Mouse (Mus musculus): ENCODE measurements around the gene Kansl1.
"Not testable (repeated sequence)": the region's sequence is repeated elsewhere in the genome, so short reads cannot be mapped to it uniquely, and the experiment has no call there.

Kansl1 gene

DNA sequence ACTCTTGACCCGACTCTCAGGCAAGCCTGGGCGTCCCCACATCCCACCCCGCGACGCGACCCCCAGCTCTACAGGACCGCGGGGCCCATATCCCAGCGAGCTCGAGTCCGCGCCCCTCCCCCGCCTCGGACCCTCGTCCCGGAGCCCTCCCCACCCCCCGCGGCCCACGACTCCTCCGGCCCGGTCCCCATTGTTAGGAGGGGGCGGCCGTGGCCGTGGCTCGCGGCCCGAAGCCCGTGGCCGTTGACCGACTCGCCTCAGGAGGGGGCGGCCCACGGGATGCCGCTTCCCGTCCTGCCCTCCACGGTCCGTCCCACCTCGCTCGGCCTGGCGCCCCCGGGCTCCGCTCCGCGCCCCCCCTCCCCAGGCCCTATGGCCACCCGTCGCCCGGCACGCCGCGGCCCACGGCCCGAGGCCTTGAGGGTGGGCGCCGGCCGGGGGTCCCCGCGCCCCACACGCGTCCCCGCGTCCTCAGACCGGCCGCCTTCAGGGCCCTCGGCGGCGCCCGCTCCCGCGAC lies at the start of gene Kansl1:
Gene Kansl1, minus strand, starts transcription at position 111 of the 518 bp plus-strand sequence.
- DNase-seq (ENCODE audit: low spot score in 2 of 2) = no peak

DNA sequence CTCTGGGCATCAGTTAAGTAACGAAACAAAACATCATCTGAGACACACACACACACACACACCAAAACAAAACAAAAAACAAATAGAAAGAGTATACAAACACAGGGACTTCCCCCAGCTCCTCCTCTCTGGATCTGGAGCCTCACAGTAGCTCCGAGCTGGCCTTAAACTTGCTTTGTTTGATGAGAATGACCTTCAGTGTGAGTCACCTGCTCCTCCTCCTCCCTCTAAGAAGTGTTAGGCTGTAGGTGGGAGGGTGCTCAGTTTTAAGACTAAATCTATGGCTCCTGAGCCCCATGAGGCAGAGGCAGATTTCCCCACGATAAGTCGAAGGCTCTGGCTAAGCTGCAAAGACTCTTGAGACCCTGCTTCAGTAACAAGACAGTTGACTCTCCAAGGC lies 43.8 kb upstream of the Kansl1 start:
- no peak for DNase-seq (ENCODE audit: low spot score in 2 of 2)

DNA sequence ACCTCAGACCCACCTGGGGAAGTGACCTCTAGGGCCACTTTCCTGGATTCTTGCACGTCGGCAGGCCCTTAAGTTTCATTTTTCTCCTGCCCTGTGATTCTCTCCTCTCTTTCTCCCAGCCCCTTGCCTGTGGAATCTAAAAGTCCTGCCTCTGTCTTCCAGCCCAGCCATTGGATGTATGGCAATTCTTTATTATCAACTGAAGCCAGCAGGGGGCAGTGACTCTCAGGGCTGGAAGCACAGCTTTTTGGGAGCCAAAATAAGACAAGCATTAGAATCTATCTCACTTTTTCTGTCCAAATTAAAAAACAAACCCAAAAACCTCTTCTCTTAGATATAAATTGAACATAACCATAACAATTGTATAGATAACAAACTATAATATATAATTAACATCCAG lies 41.9 kb upstream of the Kansl1 start:
- DNase-seq (ENCODE audit: low spot score in 2 of 2) = no peak

DNA sequence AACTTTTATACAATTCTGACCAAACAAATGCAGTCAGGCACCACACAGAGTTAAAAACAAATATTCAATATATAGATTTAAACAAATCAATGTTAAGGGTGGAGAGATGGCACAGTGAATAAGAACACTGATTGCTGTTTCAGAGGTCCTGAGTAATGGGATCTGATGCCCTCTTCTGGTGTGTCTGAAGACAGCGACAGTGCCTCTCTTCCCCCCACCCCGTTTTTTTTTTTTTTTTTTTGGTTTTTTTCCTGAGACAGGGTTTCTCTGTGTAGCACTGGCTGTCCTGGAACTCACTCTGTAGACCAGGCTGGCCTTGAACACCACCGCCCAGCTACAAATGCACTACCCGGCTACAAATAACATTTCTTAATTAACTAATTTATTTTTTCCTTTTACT lies 39.8 kb upstream of the Kansl1 start:
- no peak for DNase-seq (ENCODE audit: low spot score in 2 of 2)

DNA sequence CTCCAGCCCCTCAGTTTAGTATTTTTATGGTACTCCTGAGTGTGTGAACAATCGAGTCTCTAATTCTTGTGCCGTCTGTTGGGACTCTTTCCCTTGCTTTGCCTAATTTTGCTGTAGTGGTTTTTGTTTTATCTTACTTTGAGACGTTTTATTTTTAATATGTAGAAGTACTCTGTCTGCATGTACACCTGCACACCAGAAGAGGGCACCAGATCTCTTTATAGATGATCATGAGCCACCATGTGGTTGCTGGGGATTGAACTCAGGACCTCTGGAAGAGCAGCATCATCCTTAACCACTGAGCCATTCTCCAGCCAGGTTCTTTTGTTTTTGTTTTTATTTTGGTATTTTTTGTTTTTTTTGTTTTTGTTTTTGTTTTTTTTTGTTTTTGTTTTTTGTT lies 19.6 kb upstream of the Kansl1 start:
- no peak for DNase-seq (ENCODE audit: low spot score in 2 of 2)

DNA sequence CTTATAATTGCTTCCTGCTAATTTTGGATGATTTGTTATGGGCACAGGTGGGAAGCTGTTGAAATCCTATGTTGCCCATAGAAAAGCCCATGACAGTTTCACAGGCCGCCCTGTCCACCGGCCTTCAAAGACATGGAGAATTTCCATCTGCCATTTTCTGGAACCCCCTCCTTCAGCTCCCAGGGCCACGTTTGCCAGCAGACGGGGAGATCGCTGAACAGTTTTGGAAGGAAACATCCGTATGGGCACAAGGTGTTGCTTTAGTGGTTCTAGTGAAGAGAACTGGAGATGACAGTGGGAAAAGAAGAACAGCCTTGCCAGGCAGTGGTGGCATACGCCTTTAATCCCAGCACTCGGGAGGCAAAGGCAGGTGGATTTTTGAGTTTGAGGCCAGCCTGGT lies 13.3 kb upstream of the Kansl1 start:
- DNase-seq (ENCODE audit: low spot score in 2 of 2) = no peak

DNA sequence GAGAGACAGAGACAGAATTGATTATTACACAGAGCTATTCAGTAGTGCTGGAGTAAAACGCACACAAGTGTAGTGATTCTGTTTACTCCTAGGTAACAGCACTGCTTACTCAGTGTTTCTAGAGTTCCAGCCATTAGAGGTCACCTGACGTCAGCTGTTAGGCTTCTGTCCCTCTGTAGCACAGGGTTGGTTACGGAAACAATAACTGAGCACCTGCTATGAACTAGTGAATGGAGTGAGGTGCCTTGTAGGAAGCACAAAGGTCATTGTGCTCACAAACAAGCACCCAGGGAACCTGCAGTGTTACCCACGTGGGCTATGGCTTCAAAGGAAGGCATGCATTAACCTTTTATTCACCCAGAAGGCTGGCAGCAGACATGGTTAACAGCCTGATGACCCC lies 10.8 kb upstream of the Kansl1 start:
- DNase-seq (ENCODE audit: low spot score in 2 of 2) = no peak

DNA sequence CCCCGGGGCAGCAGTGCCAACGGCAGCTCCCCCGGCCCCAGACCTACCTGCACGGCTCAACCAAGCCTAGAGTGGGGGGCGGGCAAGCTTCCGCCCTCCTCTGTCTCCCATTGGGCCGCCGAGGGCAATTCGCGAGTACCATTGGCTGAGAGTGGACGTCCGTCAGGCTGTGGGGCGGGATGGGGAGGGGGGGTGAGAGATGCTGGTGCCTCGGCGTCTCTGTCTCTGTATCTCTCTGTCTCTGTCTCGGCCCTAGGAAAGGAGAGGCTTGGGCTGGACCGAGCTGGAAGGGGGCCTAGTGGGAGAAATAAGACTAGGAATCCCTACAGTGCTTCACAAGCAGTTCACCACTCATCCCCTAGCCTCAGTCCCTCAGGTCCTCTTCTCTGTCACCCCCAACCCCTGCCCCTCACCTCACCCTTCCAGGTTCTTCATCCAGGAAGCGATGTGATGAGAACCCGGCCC lies 742 bp upstream of the Kansl1 start:
- peak; percentile 87 to 90 for DNase-seq (ENCODE audit: low spot score in 2 of 2)

DNA sequence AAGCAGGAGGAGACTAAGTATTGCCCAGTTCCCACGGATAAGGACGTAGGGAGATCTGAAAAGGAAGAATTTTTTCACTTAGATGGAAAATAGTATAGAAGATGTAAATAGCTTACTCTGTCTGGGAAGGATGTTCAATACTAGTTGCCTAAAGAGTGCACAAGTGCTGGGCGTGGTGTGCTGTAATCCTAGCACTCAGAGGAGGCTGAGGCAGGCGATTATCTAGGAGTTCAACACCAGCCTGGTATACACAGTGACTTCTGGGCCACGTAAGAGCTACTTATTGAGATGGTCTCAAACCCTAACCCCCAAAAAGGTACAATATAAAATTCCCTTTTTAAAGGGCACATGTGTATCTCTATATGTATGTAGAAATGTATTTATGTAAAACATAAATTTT lies 963 bp downstream of the Kansl1 start:
- DNase-seq (ENCODE audit: low spot score in 2 of 2) = no peak

DNA sequence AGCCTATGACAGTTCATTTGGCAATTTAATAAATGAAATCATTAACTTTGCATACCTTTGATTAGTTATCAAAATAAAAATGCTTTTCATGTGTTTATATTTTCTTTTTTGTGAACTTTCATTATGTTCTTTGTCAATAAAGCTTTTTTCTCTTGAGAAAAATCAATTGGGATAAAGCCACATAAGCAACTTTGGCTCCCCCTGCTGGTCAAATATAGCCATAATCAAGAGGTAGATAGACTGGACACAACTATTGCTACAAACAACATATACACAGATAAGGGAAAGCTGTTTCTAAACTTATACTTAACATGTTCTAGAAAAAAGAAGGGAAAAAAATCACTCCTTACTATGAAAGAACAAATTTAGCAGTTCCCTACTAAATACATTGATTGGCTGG lies 7.1 kb downstream of the Kansl1 start:
- no peak for DNase-seq (ENCODE audit: low spot score in 2 of 2)

DNA sequence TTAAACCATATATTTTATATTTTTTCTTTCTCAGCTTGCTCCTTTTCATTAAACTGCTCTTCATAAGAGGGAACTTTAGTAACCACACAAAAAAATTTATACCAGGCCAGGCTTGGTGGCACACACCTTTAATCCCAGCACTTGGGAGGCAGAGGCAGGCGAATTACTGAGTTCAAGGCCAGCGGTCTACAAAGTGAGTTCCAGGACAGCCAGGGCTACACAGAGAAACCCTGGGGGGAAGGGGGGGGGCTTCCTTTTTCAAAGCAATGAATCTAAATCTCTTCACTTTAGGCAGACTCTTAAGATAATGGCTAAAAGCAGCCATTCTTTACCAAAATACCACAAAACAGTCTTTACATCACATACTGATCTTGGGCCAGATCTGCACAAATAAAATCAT lies 9.0 kb downstream of the Kansl1 start:
- DNase-seq (ENCODE audit: low spot score in 2 of 2) = no peak

DNA sequence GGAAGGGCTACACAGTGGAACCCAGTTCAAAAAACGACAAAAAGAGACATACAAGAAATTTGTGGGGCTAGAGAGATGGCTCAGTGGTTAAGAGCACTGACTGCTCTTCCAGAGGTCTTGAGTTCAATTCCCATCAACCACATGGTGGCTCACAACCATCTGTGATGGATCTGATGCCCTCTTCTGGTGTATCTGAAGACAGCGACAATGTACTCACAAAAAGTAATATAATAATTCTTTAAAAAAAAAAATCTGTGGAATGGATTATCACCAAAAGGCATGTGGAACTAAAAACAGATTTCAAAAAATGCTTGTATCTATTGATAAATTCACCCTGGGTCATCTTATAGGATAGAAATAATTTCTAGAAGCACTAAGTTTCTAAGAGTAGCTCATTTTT lies 10.2 kb downstream of the Kansl1 start:
- no peak for DNase-seq (ENCODE audit: low spot score in 2 of 2)

DNA sequence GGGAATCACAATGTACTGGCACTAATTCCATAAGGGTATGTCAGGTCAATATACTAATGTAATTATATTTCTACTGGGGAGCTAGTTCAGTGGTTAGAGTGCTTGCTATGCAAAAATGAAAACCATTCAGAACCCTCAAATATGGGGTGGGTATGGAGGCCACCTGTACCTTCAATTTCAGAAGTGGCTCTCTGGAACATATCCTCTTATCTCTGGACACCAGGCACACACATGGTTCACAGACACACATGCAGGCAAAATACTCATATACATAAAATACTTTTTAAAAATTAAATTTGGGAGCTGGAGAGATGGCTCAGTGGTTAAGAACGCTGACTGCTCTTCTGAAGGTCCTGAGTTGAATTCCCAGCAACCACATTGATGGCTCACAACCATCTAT lies 16.0 kb downstream of the Kansl1 start:
- no peak for DNase-seq (ENCODE audit: low spot score in 2 of 2)

DNA sequence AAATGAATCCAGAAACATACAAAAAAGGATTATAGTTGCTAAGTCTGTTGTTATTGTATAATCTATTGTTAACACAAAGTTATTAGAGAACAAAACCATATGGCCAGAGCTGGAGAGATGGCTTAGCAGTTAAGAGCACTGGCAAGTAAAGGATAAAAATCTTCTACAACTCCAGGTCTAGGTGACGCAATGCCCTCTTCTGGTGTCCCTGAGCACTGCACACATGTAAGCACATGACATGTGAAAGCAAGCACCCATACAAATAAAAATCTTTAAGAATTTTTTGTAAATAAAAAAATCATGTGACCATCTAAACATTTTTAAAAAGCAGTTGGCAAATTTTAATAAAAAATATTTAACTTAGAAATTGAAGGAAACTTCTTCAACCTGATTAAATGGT lies 17.4 kb downstream of the Kansl1 start:
- no peak for DNase-seq (ENCODE audit: low spot score in 2 of 2)

DNA sequence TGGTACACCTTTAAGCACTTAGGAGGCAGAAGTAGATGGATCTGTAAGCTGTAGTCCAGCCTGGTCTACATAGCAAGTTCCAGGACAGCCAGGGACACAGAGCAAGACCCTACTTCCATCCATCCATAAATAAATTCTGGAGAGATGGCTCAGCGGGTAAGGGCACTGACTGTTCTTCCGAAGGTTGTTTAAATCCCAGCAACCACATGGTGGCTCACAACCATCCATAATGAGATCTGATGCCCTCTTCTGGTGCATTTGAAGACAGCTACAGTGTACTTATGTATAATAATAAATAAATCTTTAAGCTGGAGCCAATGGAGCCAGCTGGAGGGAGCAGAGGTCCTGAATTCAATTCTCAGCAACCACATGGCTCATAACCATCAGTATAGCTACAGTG lies 20.2 kb downstream of the Kansl1 start:
- not testable (repeated sequence) for DNase-seq (ENCODE audit: low spot score in 2 of 2)

DNA sequence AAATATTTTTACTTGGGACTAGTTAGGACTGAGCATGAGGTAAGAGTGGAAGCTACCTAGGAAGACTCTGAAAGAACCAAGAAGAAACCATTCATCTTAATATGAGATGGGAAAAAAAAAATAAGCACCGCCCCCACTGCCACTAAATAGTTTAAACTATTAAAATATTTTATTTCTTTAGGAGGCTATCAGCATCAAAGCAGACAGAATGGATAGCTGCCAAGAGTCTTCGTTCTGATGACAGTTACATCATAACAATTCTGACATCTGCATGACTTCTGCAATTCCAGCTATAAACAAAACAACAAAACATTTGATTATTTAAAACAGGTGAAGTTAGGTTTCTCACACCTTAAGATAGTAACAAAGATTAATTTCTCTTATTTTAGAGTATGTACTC lies 23.1 kb downstream of the Kansl1 start:
- DNase-seq (ENCODE audit: low spot score in 2 of 2) = no peak

DNA sequence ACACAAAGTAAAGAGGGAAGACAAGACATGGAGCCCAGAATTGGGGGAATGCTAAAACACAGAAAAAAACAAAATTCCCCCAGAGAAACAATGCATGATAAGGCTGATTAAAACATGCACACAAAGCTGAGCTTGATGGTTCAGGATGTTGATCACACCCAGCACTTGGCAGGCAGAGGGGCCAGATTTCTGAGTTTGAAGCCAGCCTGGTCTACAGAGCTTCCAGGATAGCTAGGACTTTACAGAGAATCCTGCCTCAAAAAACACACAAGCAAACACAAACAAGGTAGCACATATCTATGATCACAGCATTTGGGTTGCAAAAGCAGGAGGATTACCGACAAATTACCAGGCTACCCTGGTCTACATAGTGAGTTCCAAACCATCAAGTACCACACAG lies 23.6 kb downstream of the Kansl1 start:
- DNase-seq (ENCODE audit: low spot score in 2 of 2) = no peak

DNA sequence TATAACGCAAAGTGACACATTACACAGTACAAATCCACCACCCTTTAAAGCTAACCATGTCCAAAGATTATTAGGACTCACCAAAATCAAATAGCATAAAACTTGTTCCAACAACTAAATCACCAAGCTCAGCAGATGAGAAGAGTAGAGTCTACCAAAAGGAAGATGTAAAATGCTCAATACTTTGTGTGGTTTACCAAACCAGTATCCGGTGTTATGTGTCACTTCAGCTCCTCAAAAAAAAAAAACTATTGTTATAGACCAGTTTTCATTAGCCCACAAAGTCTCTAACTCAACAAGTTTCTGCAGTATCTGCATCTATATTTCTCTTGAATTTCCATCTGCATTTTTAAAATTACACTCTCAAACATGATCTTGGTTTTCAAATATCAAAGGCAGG lies 25.3 kb downstream of the Kansl1 start:
- DNase-seq (ENCODE audit: low spot score in 2 of 2) = no peak

DNA sequence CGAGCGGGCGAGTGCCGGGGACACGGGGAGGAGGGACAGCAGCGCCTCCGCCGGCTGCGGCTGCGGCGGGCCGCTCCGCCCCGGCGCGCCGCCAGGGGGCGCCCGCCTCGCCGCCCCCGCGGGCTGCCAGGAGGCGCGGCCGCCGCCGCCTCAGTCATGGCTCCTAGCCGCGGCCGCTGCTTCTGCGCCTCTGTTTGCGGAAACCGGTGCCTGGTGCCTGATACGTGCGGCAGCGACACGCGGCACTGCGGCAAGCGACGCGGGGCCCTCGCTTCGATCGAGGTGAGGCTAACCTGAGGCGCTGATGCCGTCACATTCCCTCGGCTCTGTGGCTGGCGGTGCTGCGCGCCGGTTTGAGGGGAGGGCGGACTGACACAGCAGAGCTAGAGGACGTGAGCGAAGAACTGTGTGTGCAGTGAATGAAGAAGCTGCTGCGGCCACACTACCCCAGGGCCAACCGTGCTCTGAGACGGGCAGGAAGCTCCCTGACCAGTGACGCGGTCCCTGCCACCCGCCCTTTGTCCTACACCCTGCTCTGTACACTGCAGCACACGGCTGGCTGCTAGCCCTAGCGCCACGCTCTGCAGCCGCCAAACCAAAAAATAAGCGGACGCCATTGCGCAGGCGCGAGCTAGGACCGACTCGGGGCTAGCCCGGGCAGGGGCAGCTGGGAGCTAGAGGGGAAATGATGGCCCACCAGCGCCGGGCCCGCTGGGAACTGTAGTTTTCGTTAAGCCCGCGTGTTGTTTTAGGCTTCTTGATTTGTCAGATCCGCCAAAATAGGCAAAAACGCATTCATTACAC lies 26.1 kb downstream of the Kansl1 start:
- DNase-seq (ENCODE audit: low spot score in 2 of 2) = peak; percentile 91 to 92

DNA sequence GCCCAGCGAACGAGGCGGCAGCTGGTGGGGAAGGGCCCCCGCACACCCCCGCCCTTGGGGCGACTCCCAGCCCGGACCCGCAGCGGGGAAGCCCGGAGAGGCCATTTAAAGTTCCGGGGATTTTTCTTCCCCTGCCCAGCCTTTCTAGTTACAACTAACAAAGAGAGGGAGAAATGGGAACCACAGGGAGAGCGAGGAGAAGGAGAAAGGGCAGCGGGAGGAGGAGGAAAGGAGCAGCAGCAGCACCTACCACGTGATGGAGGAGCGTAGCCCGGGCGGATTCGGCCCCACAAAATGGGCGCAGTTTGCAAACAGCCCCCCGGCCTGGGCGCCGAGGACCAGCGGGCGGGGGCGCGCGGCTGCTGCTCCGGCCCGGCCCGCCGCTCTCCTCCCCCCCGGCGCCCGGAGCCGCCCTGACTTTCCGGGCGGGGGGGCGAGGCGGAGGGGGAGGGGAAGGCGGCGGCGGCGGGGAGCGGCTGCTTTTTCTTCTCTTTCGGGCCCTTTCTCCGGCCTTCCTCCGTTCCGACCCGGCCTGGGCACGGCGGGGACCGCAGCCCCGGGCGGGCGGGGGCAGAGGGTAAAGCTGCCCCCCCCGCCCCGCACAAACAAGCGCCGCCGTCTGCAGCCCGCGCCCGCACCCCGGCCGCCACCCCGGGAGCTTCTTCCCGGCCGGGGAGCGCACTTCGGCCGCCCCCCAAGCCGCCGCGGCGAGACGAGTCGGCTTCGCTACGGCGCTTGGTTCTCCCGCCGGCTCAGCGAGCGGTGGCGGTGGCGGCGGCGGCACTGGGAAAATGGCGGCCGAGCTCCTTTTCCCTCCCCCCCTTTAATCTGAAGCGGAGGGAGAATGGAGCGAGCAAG lies 27.0 kb downstream of the Kansl1 start:
- DNase-seq (ENCODE audit: low spot score in 2 of 2) = peak; percentile 70 to 85

DNA sequence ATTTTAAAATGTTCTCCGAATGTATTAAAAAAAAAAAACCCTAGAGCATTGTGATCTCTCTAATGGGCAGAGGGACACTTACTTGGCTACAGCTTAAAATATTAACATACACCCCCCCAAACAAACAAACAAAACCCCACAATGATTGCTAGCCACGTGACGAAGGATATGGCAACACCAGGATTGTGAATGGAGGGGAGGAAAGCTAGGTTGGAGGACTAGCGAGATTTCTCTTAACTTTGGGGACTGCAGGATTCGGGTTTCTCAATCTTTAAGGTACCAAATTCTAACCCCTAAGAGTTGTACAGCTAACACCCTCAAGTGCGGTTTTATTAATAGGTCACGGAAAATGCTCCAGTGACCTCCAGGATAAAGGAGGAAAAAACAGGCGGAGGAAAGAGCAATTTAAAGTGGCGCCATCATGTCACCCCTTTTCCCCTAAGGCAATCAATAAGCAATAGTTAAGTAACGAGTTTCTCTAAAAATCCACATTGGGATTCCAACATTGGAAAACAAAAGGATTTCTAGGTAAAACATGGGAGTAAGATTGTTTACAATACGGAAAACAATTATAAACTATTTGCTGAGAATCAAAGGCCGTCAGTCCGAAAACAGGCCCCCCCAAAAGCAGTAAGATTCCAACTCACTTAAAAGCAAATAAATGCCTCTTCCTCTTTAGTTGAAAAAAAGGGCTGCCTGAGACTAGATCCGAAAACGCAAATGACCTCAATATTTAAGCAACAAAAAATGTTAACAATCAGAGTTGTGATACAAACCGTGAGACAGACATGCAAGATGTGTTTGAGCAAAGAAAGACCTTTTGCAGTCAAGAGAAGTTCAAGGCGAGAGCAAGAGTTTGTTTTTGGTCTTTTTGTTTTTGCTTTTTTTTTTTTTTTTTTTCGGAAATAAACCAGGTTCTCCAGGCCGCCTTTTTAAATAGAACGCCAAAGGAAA lies 27.9 kb downstream of the Kansl1 start:
- no peak for DNase-seq (ENCODE audit: low spot score in 2 of 2)

DNA sequence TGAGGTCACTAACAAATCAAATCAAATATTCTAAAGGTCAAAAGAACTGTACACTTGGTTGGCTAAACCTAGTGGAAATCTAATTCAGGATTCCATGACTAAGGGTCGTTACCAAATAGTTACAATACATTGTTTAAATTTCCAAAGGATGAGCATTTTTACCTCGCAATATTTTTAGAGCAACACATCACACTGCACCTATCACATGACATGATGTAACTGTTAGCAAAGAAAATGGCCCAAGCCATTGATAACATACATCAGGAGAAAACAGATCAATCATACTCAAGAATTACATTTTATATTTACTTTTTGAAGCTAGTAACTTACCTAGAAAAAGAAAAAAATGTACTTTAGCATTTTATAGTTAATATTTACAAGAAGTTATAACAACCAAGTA lies 29.0 kb downstream of the Kansl1 start:
- DNase-seq (ENCODE audit: low spot score in 2 of 2) = no peak
